Mouse (Mus musculus): ENCODE measurements around the gene Tex10.

- no peak for TF ChIP-seq MYOG (IDR thresholded peaks at IDR 0.05; ENCODE audit: control insufficient read depth, extremely low read depth, insufficient read length)
- no peak for TF ChIP-seq CTCF (IDR thresholded peaks at IDR 0.05; ENCODE audit: control insufficient read depth, insufficient read depth, insufficient read length)
Measured at GRCm38 (mm10) chr4:48461060-48461459, 12.2 kb downstream of the Tex10 start.
